Mouse (Mus musculus): ENCODE measurements around the gene Tssk3.
"Not testable (repeated sequence)": the region's sequence is repeated elsewhere in the genome, so short reads cannot be mapped to it uniquely, and the experiment has no call there.

Gene Tssk3

GRCm38 (mm10) chr4:129500607-129501566 lies 10.1 kb upstream of the Tssk3 start:
- no peak for DNase-seq (ENCODE audit: low read depth, low spot score)

DNA sequence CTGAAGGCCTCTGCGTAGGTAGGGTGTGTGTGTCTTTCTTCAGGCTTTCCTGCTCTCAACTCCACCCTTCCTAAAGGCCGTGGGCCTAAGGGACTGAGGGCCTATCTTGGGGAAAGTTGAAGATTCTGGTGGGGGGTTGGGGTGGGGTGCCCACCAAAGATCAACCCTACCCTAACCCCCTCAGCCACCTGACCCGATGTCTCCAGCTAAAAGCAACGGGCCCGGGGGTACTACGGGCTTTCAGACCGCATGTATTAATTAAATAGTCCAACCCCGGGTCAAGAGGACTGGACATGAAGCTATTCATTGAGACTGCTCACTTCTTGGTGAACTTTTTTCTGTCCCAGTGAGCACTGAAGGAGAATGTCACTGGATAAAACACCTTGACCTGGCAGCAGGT lies 9.2 kb upstream of the Tssk3 start:
- no peak for DNase-seq (ENCODE audit: low read depth, low spot score)

- no peak for DNase-seq (ENCODE audit: low read depth, low spot score)
These were observed 8.1 kb upstream of the Tssk3 start for GRCm38 (mm10) chr4:129498941-129499340.

DNA sequence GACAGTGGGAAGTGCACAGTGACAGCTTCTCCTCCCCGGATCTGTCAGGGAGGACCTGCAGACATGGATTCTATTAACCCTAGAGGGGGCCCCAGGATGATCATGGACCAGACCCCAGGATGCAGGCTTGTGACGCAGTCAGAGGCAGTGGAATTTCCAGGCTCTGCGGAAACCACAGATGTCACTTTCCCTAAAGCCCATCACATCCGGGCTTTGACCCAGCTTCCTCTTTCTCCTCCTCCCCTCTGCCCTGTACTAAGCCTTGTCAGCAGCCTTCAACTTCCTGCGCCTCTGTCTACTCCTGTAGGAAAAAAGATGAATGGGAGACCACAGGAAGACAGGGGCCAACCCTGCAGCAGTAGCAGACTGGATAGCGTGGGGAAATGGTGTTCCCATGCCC lies 5.8 kb upstream of the Tssk3 start:
- DNase-seq (ENCODE audit: low read depth, low spot score): no peak

- DNase-seq (ENCODE audit: low read depth, low spot score): peak; percentile 50
These were observed 5.1 kb upstream of the Tssk3 start for GRCm38 (mm10) chr4:129495672-129496562.

DNA sequence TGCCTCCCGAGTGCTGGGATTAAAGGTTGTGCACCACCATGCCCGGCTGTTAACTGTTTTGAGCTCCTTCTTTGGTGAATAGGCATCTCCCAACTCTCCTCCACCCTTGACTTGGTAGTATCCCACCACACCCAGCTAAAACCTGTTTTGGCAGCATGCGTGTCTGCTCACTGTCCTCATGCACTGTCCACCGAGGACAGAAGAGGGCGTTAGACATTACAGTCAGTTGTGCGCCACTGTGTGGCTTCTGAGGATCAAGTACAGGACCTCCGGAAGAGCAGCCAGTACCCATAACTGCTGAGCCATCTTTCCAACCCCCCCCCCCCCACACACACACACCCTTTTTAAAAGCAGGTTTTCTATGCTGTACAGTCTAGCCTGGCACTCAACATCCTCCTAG lies 3.9 kb upstream of the Tssk3 start:
- no peak for DNase-seq (ENCODE audit: low read depth, low spot score)

DNA sequence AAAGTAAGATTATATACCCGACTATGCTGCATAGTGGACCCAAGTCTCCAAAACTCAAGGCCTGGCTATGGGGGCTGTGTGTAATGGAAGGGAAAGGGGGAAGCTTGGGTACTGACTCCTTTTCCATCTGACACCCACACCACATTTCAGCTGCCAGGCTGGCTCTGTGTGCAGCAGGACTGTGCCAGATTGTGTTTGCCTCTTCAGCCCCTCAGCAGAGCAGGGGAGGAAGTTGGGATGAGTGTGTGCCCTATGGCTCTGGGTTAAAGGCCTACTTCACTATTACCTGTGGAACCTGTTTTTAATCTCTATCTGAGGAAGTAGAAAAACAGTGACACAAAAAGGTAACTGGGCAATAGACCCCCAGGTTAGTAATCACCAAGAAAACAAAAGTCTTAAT lies 9.7 kb downstream of the Tssk3 start:
- no peak for DNase-seq (ENCODE audit: low read depth, low spot score)

GRCm38 (mm10) chr4:129479863-129480262 lies 11.0 kb downstream of the Tssk3 start:
- no peak for DNase-seq (ENCODE audit: low read depth, low spot score)

DNA sequence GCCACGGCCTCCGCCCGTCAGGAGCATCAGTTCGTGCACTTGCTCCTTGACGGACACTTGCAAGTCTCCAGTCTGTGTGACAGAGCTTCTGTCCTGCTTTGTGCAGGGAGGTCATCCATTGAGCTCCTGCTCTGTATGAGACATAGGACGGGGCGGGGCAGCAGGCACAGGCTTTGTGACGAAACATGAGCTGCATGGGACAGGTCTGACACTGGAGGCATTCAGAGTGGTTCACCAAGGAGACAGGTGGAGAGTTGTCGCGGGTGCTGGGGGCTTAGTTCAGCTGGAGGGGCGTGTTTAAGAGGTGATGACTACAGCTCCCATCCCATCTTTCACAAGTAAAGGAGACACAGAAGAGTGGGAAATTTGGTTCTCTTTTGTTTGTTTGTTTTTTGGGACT lies 14.8 kb downstream of the Tssk3 start:
- DNase-seq (ENCODE audit: low read depth, low spot score): no peak

GRCm38 (mm10) chr4:129464286-129464815 lies 26.5 kb downstream of the Tssk3 start:
- DNase-seq (ENCODE audit: low read depth, low spot score): no peak

DNA sequence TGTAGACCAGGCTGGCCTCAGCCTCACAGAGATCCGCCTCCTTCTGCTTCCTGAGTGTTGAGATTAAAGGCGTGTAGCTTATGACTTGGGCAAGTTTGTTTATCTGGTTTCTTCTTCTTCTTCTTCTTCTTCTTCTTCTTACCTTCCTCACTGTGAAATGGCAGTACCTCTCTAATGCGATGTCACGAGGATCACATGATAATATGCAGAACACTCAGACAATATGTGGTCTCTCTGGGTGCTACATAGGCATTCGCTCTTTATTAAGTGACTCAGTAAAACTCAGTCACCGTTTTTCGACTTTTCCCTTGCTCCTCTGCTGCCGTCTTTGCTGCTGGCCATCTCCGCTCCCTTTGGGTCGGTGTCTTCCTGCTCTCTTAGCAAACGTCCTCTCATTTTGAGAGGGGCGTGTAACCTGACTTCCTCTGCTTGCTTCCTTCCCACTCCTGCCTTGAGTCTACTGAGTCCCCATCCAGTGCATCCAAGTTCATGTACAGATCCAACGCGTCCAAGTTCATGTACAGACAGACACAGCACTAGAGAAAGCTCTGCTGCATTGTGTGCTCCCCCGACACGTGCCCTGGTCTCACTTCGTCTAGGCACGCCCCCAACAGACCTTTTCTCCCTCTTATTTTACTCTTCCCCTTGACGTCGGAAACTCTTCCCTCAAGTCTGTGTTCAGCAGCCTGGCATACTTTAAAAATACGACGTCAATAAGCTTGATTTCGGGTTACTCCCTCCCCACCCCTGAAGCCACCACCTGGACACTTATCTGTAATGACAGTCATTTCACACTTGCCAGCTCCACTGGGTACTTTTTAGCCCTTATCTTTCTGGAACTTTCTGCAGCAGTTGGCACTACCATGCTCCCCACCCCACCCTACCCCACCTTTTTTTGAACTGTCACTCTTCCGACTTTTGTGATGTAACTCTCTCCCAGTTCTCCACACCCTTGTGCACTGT lies 27.4 kb downstream of the Tssk3 start:
- DNase-seq (ENCODE audit: low read depth, low spot score): no peak

DNA sequence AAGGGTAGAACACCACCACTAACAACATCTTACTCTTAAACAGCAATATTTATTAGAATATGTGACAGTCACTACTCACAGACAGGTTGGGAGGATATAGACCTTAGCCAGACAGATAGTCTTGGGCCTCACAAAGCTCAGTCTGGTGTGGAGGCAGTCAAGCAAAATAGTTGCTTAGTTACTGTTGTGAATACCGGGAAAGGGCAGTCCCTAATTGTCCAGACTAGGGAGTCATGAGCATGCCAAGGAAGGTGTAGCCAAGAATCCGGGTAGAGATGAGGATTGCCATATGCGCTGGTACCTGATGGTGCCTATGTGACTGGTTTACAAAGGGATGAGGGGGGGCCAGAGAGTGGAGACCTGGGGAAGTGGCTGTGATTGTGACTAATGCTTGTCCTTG lies 28.7 kb downstream of the Tssk3 start:
- no peak for DNase-seq (ENCODE audit: low read depth, low spot score)

- peak; percentile 99 for DNase-seq (ENCODE audit: low read depth, low spot score)
These were observed 29.4 kb downstream of the Tssk3 start, which contains the start of gene Bsdc1 for GRCm38 (mm10) chr4:129461183-129461960. Bsdc1 (plus strand) TSS chr4:129461581.

DNA sequence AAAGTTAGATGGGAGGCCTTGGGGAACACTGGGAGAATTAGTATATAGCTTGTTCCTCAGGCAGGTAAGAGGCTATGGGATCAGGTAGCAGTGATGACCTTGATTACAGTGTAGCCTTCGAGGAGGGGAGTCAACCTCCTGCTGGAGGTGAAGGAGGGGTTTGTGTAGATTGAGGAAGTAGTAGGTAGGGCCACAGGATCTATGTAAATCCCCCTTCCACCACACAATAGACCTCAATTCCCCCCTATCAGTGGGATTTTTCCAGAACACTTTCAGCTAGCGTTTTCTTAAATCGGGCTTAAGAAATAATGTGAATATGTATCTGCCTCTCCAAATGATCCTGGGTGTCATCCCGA lies 30.0 kb downstream of the Tssk3 start:
- DNase-seq (ENCODE audit: low read depth, low spot score): no peak

GRCm38 (mm10) chr4:129459726-129460125 lies 31.1 kb downstream of the Tssk3 start:
- DNase-seq (ENCODE audit: low read depth, low spot score): no peak

GRCm38 (mm10) chr4:129457311-129457710 lies 33.5 kb downstream of the Tssk3 start:
- DNase-seq (ENCODE audit: low read depth, low spot score): not testable (repeated sequence)

GRCm38 (mm10) chr4:129456126-129456525 lies 34.7 kb downstream of the Tssk3 start:
- DNase-seq (ENCODE audit: low read depth, low spot score): peak; percentile 33

GRCm38 (mm10) chr4:129455265-129455664 lies 35.6 kb downstream of the Tssk3 start:
- peak; percentile 75 for DNase-seq (ENCODE audit: low read depth, low spot score)

DNA sequence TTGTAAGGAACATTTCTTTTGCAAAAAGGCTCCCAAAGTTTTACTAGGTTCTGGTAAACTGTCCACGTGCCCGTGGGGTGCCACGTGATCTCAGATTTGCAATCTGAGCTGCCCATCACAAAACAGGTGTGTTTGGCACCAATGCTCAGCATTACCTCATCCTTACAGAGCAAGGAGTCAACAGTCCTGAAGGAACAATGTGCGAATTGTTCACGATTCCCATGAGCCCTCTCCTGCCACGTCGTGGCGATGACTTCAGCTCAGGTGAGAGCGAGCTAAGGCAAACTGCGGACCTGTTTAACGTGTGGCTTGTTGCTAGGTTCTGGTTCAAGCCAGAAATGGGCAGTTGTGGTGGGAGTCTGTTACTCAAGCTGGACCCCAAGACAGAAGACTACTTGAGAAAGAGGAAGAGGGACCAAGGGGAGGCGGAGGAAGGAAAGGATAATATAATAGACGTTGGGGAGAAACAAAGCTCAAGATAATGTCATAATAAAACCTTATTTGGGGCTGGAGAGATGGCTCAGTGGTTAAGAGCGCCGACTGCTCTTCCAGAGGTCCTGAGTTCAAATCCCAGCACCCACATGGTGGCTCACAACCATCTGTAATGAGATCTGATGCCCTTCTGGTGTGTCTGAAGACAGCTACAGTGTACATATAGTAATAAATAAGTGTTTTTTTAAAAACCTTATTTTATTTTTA lies 39.2 kb downstream of the Tssk3 start:
- no peak for DNase-seq (ENCODE audit: low read depth, low spot score)

GRCm38 (mm10) chr4:129450851-129451250 lies 40.0 kb downstream of the Tssk3 start:
- DNase-seq (ENCODE audit: low read depth, low spot score): no peak
